Mouse (Mus musculus) MEL (cell line): ENCODE data around the gene Stard7.

Experiments used
- CHD1 ChIP-seq: IDR thresholded peaks from 2 replicates; pipeline ENCODE4 v1.6.1; 2012; ENCODE audit warnings: low read depth, mild to moderate bottlenecking, inconsistent platforms, low read length, improper control_type of control experiment
- CTCF ChIP-seq, 3 experiments: IDR thresholded peaks in 2 of 3; conservative IDR thresholded peaks in 1 of 3; 2 replicates each; pipeline ENCODE4 v1.5.1; 2011 to 2012; ENCODE audit warnings: low read length in 3 of 3, low read depth in 2 of 3, mild to moderate bottlenecking in 2 of 3, improper control_type of control experiment in 1 of 3, inconsistent platforms in 1 of 3, mixed read lengths in 1 of 3, moderate library complexity in 1 of 3; ENCODE audit not compliant: control insufficient read depth in 1 of 3, insufficient read depth in 1 of 3, poor library complexity in 1 of 3, severe bottlenecking in 1 of 3

GRCm38 (mm10) chr2:127310246-127310645, 40.2 kb downstream of the Stard7 start:
- TF ChIP-seq CTCF (IDR thresholded peaks at IDR 0.05 in 2 of 3, conservative IDR thresholded peaks at IDR 0.05 in 1 of 3; ENCODE audit: control insufficient read depth in 1 of 3, insufficient read depth in 1 of 3, low read depth in 2 of 3, low read length in 3 of 3, poor library complexity in 1 of 3, severe bottlenecking in 1 of 3) (no peak), CHD1 (no peak)
